Mouse (Mus musculus): Measurements from ENCODE around the gene Lcor. TPM values are rescaled to one million over a fixed set of nuclear protein-coding genes. Genes with fewer than 3 reads are reported as not detected.

Lcor gene
- polyA plus RNA-seq, 1 experiment from 2014 or later: 31.3 TPM

GRCm38 (mm10) chr19:41482909-41483444, 540 bp downstream of the Lcor start:
- Histone ChIP-seq H3K27me3 (ENCODE audit: control insufficient read depth, insufficient read depth, low read length) (no peaks in the 10 kb centered on the region), H3K9ac (ENCODE audit: low read length) (peak overlapping the region; percentile 97), H3K4me1 (ENCODE audit: control insufficient read depth, insufficient read depth, low read length) (peaks cover 11% of the 10 kb centered on the region; the same call in 1 of the 2 replicates), H3K4me2 (peak overlapping the region; percentile 74), H3K9me3 (ENCODE audit: control insufficient read depth, low read length) (no peaks in the 10 kb centered on the region), H3K4me3 (ENCODE audit: low read depth, low read length) (peak overlapping the region; percentile 91), H3K36me3 (ENCODE audit: control insufficient read depth, insufficient read depth, low read length) (no peaks in the 10 kb centered on the region), H3K27ac (ENCODE audit: low read depth, low read length) (peak overlapping the region; percentile 99)
- DNase-seq (ENCODE audit: low spot score, missing footprints) (peak; percentile 99), ATAC-seq (ENCODE audit: low FRiP score) (peak; percentile 80)
- under 1% methylated on average over 37 of the region's 91 CpGs for WGBS

GRCm38 (mm10) chr19:41483445-41484040, 1.1 kb downstream of the Lcor start:
- H3K9ac ChIP-seq (ENCODE audit: low read length): peak overlapping the region; percentile 97
- ATAC-seq (ENCODE audit: low FRiP score) (peak; percentile 68), DNase-seq (ENCODE audit: low spot score, missing footprints) (peak; percentile 94)
- peak overlapping the region; percentile 74 for H3K4me2 ChIP-seq
- H3K27me3 ChIP-seq (ENCODE audit: control insufficient read depth, insufficient read depth, low read length): no peaks in the 10 kb centered on the region
- peaks cover 11% of the 10 kb centered on the region; the same call in 1 of the 2 replicates for H3K4me1 ChIP-seq (ENCODE audit: control insufficient read depth, insufficient read depth, low read length)
- H3K4me3 ChIP-seq (ENCODE audit: low read depth, low read length): peak overlapping the region; percentile 91
- H3K36me3 ChIP-seq (ENCODE audit: control insufficient read depth, insufficient read depth, low read length): no peaks in the 10 kb centered on the region
- no peaks in the 10 kb centered on the region for H3K9me3 ChIP-seq (ENCODE audit: control insufficient read depth, low read length)
- WGBS: under 1% methylated on average over 28 of the region's 30 CpGs
- peak overlapping the region; percentile 99 for H3K27ac ChIP-seq (ENCODE audit: low read depth, low read length)

- Histone ChIP-seq H3K4me2 (peak overlapping the region; percentile 74), H3K4me1 (ENCODE audit: control insufficient read depth, insufficient read depth, low read length) (peaks cover 11% of the 10 kb centered on the region; the same call in 1 of the 2 replicates), H3K9ac (ENCODE audit: low read length) (peak overlapping the region; percentile 52; the same call in 1 of the 2 replicates), H3K27ac (ENCODE audit: low read depth, low read length) (no peak overlapping the region), H3K36me3 (ENCODE audit: control insufficient read depth, insufficient read depth, low read length) (no peaks in the 10 kb centered on the region), H3K4me3 (ENCODE audit: low read depth, low read length) (peak overlapping the region; percentile 30), H3K9me3 (ENCODE audit: control insufficient read depth, low read length) (no peaks in the 10 kb centered on the region), H3K27me3 (ENCODE audit: control insufficient read depth, insufficient read depth, low read length) (no peaks in the 10 kb centered on the region)
- DNase-seq (ENCODE audit: low spot score, missing footprints) (peak; percentile 87), ATAC-seq (ENCODE audit: low FRiP score) (no peak)
- 20% methylated on average over 5 of the region's 5 CpGs for WGBS
Observed at GRCm38 (mm10) chr19:41484361-41484760, 1.9 kb downstream of the Lcor start.

- Histone ChIP-seq H3K27me3 (ENCODE audit: control insufficient read depth, insufficient read depth, low read length) (no peaks in the 10 kb centered on the region), H3K27ac (ENCODE audit: low read depth, low read length) (no peak overlapping the region), H3K9me3 (ENCODE audit: control insufficient read depth, low read length) (no peaks in the 10 kb centered on the region), H3K4me1 (ENCODE audit: control insufficient read depth, insufficient read depth, low read length) (no peaks in the 10 kb centered on the region), H3K36me3 (ENCODE audit: control insufficient read depth, insufficient read depth, low read length) (no peaks in the 10 kb centered on the region), H3K4me2 (no peak overlapping the region), H3K4me3 (ENCODE audit: low read depth, low read length) (no peak overlapping the region), H3K9ac (ENCODE audit: low read length) (no peak overlapping the region)
- DNase-seq (ENCODE audit: low spot score, missing footprints) (no peak), ATAC-seq (ENCODE audit: low FRiP score) (no peak)
- WGBS: 82% methylated on average over 4 of the region's 4 CpGs
Observed at GRCm38 (mm10) chr19:41495382-41496032, 13.1 kb downstream of the Lcor start.

GRCm38 (mm10) chr19:41496058-41496457, 13.6 kb downstream of the Lcor start:
- Histone ChIP-seq H3K36me3 (ENCODE audit: control insufficient read depth, insufficient read depth, low read length) (no peaks in the 10 kb centered on the region), H3K9ac (ENCODE audit: low read length) (no peak overlapping the region), H3K27me3 (ENCODE audit: control insufficient read depth, insufficient read depth, low read length) (no peaks in the 10 kb centered on the region), H3K27ac (ENCODE audit: low read depth, low read length) (no peak overlapping the region), H3K4me2 (no peak overlapping the region), H3K4me1 (ENCODE audit: control insufficient read depth, insufficient read depth, low read length) (no peaks in the 10 kb centered on the region), H3K9me3 (ENCODE audit: control insufficient read depth, low read length) (no peaks in the 10 kb centered on the region), H3K4me3 (ENCODE audit: low read depth, low read length) (no peak overlapping the region)
- ATAC-seq (ENCODE audit: low FRiP score) (no peak), DNase-seq (ENCODE audit: low spot score, missing footprints) (no peak)

- H3K27ac ChIP-seq (ENCODE audit: low read depth, low read length): no peak overlapping the region
- H3K9me3 ChIP-seq (ENCODE audit: control insufficient read depth, low read length): no peaks in the 10 kb centered on the region
- H3K27me3 ChIP-seq (ENCODE audit: control insufficient read depth, insufficient read depth, low read length): no peaks in the 10 kb centered on the region
- H3K9ac ChIP-seq (ENCODE audit: low read length): no peak overlapping the region
- H3K4me3 ChIP-seq (ENCODE audit: low read depth, low read length): no peak overlapping the region
- DNase-seq (ENCODE audit: low spot score, missing footprints): no peak
- H3K4me1 ChIP-seq (ENCODE audit: control insufficient read depth, insufficient read depth, low read length): no peaks in the 10 kb centered on the region
- WGBS: 96% methylated on average over 8 of the region's 8 CpGs
- no peaks in the 10 kb centered on the region for H3K36me3 ChIP-seq (ENCODE audit: control insufficient read depth, insufficient read depth, low read length)
- no peak overlapping the region for H3K4me2 ChIP-seq
- ATAC-seq (ENCODE audit: low FRiP score): no peak
Observed at GRCm38 (mm10) chr19:41507872-41508271, 25.4 kb downstream of the Lcor start.

- peak; percentile 72 for DNase-seq (ENCODE audit: low spot score, missing footprints)
- Histone ChIP-seq H3K36me3 (ENCODE audit: control insufficient read depth, insufficient read depth, low read length) (no peaks in the 10 kb centered on the region), H3K4me1 (ENCODE audit: control insufficient read depth, insufficient read depth, low read length) (no peaks in the 10 kb centered on the region), H3K27me3 (ENCODE audit: control insufficient read depth, insufficient read depth, low read length) (no peaks in the 10 kb centered on the region), H3K9ac (ENCODE audit: low read length) (no peak overlapping the region), H3K27ac (ENCODE audit: low read depth, low read length) (no peak overlapping the region), H3K4me2 (no peak overlapping the region), H3K9me3 (ENCODE audit: control insufficient read depth, low read length) (no peaks in the 10 kb centered on the region), H3K4me3 (ENCODE audit: low read depth, low read length) (no peak overlapping the region)
- 97% methylated on average over 1 of the region's 1 CpGs for WGBS
- no peak for ATAC-seq (ENCODE audit: low FRiP score)
Observed at GRCm38 (mm10) chr19:41514836-41515235, 32.4 kb downstream of the Lcor start.

- no peaks in the 10 kb centered on the region for H3K27me3 ChIP-seq (ENCODE audit: control insufficient read depth, insufficient read depth, low read length)
- no peak overlapping the region for H3K27ac ChIP-seq (ENCODE audit: low read depth, low read length)
- H3K9me3 ChIP-seq (ENCODE audit: control insufficient read depth, low read length): no peaks in the 10 kb centered on the region
- no peak for ATAC-seq (ENCODE audit: low FRiP score)
- H3K4me3 ChIP-seq (ENCODE audit: low read depth, low read length): no peak overlapping the region
- H3K4me1 ChIP-seq (ENCODE audit: control insufficient read depth, insufficient read depth, low read length): no peaks in the 10 kb centered on the region
- H3K4me2 ChIP-seq: no peak overlapping the region
- DNase-seq (ENCODE audit: low spot score, missing footprints): peak; percentile 17
- WGBS: 92% methylated on average over 1 of the region's 1 CpGs
- H3K9ac ChIP-seq (ENCODE audit: low read length): no peak overlapping the region
- no peaks in the 10 kb centered on the region for H3K36me3 ChIP-seq (ENCODE audit: control insufficient read depth, insufficient read depth, low read length)
Observed at GRCm38 (mm10) chr19:41515549-41515948, 33.1 kb downstream of the Lcor start.

GRCm38 (mm10) chr19:41517006-41517405, 34.6 kb downstream of the Lcor start:
- Histone ChIP-seq H3K9me3 (ENCODE audit: control insufficient read depth, low read length) (no peaks in the 10 kb centered on the region), H3K36me3 (ENCODE audit: control insufficient read depth, insufficient read depth, low read length) (no peaks in the 10 kb centered on the region), H3K27ac (ENCODE audit: low read depth, low read length) (no peak overlapping the region), H3K9ac (ENCODE audit: low read length) (no peak overlapping the region), H3K4me2 (no peak overlapping the region), H3K4me1 (ENCODE audit: control insufficient read depth, insufficient read depth, low read length) (peaks cover 3% of the 10 kb centered on the region), H3K4me3 (ENCODE audit: low read depth, low read length) (no peak overlapping the region), H3K27me3 (ENCODE audit: control insufficient read depth, insufficient read depth, low read length) (no peaks in the 10 kb centered on the region)
- DNase-seq (ENCODE audit: low spot score, missing footprints): peak; percentile 33
- 96% methylated on average over 3 of the region's 3 CpGs for WGBS
- no peak for ATAC-seq (ENCODE audit: low FRiP score)

Measured in midbrain, embryonic 11.5 days (tissue).